Mouse (Mus musculus): ENCODE measurements around the gene Fbxl17.
A peak's percentile ranks its signal among the peaks of the same experiment; 100 is the strongest.

Gene Fbxl17

DNA sequence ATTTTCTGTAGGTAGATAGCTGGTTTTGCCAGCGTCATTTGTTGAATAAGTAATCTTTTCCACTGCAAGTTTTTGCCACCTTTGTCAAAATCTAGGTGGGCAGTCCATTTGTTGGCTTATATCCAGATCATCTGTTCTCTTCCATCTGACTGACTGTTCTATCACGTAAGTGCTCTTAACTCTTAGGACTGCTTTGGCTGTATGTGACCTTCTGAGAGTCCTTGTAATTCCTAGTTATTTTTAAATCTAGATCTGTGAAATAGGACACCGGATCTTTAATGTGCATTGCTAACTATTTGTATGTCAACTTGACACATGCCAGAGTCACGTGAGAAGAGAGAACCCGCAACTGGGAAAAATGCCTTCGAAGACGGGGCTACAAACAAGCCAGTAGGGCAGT lies 37.3 kb downstream of the Fbxl17 start:
- DNase-seq (ENCODE audit: low read depth, low spot score): no peak

DNA sequence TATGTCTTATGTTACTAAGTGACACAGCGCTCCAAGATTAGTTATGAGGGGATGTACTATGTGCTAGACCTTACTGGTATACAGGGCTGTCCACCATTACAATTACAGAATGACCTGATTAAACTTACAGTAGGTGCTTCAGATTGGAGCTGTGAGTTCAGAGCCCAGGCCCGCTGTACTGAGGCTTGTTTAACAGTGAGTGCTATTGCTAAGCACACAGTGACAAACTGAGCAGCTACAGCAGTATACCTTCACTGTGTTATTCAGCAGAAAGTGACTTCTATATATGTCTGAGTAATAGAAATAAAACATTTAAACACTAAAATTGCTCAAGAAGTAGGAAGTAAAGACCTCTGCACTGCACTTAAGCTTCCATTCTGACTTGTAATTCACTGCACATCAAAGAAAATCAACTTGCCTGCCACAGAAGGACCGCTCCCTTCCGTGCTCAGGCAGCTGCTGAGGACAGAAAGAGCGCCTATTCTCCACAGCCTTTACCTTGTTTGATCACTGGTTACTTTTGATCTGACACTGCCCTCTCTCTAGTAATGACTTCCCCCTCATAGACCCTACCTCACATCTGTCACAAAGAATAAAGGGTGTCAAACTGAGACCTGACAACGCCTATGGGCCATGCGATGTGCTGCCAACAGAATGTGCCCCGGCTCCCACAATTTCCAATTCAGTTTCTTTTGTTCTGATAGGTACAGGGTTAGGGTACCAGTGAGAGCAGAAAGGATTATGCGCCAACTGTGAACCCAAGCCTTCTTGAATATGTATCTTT lies 39.9 kb downstream of the Fbxl17 start:
- DNase-seq (ENCODE audit: low read depth, low spot score): no peak

DNA sequence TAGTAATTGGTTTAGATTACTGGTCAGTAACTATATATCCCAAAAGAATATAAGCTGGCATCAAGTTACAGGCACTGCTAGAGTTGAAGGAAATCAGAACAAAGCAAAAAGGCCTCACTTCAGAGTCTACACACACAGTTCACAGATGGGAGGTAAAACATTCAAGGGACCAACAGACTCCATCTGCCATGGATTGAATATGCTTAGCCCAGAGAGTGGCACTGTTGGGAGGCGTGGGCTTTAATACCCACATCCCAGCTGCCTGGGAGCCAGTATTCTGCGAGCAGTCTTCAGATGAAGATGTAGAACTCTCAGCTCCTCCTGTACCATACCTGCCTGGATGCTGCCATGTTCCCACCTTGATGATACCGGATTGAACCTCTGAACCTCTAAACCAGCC lies 41.8 kb downstream of the Fbxl17 start:
- peak; percentile 56 for DNase-seq (ENCODE audit: low read depth, low spot score)

DNA sequence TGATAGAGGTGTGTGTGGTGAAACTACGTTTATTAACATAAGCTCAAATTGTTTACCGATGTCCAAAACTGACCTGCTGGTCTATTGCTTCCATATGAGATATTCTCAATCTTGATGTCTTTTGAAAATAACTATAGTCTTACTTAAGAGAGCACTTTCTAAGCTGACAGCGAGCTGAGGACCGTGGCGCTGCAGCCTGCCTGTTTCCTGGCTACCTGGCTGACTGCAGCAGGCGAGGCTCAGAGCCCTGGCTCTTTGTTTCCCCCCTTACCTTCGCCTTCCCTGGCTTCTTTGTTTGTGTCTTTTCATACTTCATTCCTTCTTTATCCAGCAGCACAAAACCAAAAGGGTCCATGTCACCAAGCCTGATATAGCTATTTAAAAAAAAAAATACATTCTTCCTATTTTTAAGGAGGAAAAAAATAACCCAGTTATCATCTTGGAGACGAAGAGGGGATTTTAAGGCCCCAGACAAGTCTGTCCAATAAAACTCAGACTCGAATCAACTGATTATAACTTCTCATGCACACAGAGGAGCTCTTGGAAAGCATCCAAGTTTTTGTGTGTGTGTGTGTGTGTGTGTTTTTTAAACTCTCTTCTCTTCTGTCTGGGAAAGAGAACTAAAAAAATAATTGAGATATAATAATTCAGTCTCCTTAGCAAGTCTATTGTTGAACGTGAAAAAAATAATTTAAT lies 48.4 kb downstream of the Fbxl17 start:
- peak; percentile 51 for DNase-seq (ENCODE audit: low read depth, low spot score)

DNA sequence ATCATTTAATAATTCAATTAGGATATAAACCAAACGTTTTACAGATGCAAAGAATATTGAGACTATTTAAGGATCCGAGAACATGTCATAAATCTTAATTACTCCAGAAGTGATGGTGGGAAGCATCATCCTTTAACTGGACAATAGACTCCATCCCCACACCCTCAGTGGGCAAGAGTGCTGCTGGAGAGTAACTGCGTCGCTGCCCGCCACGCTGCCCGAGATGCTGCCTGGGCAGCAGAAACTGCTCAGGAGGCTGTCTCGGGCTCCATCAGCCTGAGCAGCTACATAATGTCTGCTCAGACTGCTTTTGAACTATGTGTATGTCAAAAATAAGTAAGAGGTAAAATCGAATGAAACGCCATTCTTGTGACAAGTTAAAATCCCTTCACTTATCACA lies 52.1 kb downstream of the Fbxl17 start:
- DNase-seq (ENCODE audit: low read depth, low spot score): no peak

DNA sequence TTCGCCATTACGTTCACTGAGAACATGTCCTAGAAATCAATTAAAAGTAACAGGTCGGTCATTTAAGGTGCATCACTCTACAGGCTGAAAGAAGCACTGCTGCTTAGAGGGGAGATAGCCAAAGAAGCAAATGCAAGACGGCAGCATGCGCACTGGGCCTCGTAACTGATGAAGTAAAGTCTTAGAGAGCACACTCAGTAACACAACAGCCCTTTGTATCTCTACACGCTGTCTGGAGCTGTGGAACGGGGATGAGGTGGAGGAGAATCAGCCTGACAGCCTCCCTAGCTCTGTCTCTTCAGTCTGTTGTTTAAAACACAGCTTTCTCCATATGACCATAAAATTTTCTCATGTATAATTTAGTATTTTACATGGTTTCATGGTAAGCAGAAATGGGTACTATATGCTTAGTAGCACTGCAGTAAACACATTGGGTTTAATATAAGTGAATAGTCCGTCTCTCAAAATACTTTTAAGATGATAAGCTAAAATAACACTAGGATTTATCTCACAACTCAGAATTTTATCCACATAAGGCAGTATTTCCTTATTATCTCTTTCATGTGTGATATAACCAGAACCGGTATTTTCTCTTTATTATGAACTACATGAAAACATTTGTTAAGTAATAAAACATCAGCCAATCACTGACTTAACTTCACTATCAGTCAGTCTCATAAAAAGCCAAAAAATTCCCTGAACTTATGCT lies 52.7 kb downstream of the Fbxl17 start:
- DNase-seq (ENCODE audit: low read depth, low spot score): no peak

DNA sequence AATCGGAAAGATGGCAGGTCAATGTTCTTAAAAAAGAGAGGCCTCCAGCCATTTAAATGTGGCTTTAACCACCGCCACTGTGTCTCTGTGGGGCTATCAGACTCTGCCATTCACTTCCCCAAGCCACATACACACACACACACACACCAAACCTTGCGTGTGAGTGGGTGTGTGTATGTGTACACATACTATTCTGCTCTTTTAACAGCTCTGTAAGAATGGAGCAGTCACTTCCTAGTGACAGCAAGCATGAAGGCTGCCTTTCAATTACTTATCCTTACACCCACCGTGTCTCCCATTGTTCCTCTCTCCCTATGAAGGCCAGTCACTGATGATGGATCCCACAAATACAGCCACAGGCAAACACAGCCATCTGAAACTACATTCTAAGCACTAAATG lies 54.6 kb downstream of the Fbxl17 start:
- no peak for DNase-seq (ENCODE audit: low read depth, low spot score)

DNA sequence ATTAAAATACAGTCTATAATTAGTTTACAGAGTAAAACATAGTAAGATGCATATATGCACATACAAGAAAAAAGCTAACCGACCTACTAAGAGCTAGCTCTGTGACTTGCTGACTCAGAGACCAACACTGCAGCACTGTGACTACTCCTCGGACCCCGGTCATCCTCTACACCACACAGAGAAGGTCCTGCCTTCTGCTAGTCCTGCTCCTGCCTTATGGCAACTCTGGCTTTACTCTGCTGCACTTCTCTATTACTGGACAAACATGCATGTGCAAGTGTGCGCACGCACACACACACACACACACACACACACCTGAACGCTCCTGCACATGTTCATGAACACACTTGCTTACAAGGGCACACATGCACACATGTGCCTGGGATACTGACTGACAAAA lies 62.4 kb downstream of the Fbxl17 start:
- no peak for DNase-seq (ENCODE audit: low read depth, low spot score)

DNA sequence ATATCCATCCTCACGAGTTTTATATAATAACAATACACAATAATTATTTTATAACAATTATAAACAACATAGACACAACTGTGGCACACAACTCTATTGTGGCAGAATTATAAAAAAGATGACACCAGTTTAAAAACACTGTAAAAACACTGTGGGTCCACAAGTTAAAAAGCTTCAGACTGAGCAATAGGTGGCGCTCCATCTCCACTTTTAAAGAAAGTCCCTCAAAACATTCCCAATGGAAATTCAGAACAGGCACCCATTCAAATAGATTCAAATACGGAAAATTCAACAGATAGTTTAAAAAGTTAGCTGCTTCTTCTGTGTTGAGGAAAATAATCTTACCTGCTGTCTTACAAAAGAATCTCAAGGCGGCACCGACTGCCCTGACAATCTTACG lies 65.7 kb downstream of the Fbxl17 start:
- peak; percentile 76 for DNase-seq (ENCODE audit: low read depth, low spot score)

DNA sequence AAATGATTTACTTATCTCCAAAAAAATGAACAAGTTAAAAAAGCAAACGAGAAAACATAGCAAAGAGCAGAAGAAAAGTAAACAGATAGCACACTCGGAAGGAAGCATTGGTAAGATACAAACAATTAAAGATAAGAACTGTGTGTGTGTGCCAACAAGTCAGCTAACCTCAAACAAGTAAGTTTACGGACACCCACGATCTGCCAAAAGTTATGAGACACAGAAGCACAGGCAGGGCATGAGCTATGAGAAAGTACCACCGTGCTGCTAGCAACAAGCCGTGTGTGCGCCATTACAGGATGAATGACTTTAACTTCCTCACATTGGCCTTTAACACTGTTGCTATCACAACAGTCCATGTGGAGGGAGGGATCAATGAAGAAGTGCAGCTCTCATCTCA lies 68.2 kb downstream of the Fbxl17 start:
- no peak for DNase-seq (ENCODE audit: low read depth, low spot score)

DNA sequence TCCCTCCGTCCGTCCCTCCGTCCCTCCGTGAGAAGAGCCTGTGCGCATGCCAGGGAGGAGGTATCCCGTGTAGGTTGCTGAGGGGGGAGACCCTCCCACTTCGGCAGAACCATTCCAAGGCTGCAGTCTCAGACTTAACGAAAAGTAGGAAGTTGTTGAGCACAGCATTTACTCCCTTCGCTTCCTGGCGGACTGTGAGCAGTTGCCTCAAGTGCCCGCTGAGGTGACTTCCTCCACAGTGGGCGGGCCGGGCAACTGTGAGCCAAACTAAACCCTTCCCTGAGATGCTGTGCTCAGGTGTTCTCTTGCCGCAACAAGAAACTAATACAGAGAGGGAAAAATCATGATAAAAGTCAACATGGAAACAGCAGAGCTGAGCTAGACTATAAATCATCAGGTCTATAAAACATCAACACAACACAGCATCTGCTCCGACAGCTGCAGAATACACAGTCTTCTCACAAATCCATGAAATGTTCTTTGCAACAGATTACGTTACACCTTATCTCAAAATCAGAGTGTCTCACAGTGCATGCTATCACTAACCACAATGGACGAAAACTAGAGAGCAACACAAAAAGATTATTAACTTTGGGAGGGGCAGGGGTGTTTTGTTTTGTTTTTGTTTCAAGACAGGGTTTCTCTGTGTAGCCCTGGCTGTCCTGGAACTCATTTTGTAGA lies 69.3 kb downstream of the Fbxl17 start:
- no peak for DNase-seq (ENCODE audit: low read depth, low spot score)

DNA sequence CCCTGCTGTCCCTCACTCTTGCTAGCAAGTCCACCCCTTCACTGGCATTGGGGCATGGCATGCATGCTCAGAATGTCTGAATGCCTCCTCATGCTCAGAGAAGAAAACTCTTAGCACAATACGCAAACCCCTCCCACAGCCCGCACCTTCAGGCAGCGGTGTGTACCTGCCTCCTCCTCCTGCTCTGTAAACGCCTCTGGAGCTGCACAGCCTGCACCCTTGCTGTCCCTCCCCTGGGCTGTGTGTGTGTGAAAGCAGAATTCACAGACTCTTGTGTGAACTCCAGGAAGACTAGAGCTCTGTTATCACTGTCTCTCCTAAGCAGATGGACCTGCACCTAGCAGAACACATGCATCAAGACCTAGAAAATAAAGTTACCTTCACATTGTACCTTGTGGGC lies 76.0 kb downstream of the Fbxl17 start:
- DNase-seq (ENCODE audit: low read depth, low spot score): no peak

DNA sequence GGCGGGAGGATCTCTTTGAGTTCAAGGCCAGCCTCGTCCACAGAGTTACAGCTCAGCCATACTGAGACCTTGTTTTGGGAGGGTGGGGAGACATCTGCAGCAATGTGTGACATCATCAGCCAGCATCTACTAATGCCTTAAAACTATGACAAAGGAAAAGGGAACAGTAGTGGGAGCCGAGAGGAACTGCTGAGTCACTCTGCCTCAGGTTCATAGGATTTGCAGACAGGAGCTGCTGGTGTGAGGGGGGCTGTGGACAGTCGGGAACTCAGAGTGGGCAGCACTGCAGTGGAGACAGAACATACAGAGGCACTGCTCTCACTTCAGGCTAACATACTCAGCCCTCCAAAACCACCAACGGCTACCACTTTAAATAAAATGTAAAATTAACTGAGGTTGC lies 77.1 kb downstream of the Fbxl17 start:
- DNase-seq (ENCODE audit: low read depth, low spot score): peak; percentile 51

DNA sequence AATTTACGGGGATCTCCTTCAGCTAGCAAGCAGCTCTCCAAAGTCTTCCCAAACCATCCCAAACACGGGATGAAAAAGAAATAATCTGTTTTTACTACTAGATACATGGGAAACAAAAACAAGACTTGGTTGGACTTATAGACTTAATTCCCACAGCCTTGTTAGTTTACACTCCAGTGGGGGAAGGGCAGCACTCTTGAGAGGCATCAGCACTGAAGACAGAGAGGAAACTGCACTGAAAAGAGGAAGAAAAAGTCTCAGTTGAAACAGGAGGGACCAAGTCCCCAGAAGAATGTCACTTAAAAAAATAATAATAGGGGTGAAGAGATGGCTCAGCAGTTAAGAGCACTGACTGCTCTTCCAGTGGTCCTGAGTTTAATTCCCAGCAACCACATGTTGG lies 78.0 kb downstream of the Fbxl17 start:
- no peak for DNase-seq (ENCODE audit: low read depth, low spot score)

DNA sequence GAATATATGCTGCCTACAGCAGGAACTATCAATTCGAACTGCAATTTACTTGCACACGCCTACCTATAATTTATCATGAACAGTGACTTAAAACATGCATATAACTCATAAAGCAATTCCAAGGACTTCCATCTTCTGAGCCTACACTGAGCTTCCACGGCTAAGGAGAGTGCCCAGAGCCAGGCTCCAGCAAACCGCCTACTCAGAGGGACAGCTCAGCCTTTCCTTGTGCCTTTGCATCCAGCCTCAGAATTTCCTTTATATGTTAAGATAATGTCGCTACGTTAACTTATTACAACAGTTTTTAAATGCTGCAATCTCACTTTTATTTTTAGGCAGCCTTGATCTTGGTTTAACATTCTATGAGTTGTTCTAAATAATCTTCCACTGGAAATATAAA lies 80.3 kb downstream of the Fbxl17 start:
- DNase-seq (ENCODE audit: low read depth, low spot score): peak; percentile 57

DNA sequence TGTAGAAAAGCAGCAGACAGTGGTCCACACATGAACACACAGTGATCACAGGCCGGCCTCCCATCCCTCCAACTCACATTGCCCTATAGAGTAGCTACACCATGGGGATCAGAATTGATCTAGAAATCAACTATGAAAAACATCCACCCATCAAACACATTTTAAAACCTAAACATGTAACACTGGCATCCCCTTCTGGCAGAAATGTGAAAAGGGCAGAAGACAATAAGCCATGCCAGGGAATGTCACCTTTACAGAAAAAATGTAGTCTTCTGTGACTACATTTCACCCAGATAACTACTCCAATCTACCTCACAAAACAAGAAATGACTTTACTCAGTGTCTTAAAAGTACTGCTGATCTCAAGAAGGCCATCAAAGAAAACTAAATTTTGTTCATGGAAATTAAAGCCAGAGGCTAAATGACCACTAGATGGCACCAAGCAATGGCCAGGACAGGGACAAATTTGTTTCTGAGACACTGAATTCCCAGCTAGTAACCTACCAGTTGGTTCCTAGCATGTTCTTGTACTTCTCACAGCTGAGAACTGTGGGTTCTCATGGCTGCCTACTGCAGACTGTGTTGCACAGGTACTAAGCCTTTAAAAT lies 85.7 kb downstream of the Fbxl17 start:
- DNase-seq (ENCODE audit: low read depth, low spot score): peak; percentile 61

DNA sequence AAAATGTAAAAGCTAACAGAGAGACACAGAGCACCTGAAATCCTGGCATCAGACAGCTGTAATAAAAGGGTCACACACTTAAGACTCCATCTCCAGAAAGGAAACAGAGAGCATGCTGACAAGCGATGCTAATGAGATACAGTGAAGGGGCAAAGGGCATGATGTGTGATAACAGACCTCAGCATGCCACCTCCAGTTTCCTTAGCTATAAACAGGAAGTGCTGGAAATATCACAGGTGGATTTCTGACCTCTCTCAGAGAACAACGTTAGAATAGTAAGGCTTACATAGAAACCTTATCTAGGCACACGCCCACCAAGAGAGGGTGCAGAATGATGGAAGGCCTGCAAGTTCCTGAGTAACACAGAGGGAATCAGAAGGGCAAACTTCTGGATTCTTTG lies 88.3 kb downstream of the Fbxl17 start:
- DNase-seq (ENCODE audit: low read depth, low spot score): no peak

DNA sequence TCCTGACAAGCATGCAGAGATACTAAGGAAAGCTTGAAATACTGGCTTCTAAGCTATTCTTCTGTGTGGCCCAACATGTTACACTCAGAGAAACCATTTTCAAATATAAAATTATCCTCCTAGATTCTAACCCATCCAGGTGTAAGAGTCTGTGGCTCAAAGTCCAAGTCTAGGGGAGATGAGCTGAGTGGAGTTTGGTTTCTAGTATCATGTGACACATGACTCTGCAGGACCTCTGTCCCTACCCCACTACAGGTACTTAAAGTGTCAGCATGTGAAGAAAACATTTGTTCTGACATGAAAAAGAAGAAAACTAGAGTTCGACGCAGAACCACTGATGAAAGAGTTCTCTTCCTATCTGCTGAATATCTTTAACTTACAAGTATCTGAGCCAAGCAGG lies 89.7 kb downstream of the Fbxl17 start:
- no peak for DNase-seq (ENCODE audit: low read depth, low spot score)

DNA sequence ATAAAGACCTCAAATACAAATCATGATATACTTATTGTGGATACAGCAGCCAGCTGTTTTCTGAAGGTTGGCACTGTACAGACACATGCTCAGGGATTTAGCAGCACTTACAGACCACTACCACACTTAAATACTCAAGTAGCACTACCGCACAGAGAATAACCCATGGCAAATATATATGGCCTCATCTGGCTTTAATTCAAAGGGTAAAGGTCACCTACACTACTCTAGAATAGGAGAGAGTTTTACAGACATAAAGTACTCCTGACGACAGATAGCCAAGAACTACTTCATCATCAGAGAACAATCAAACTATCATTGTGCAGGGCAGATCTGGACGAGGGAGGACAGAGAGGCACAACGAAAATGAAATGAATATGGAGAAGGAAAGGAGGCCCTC lies 93.9 kb downstream of the Fbxl17 start:
- no peak for DNase-seq (ENCODE audit: low read depth, low spot score)

DNA sequence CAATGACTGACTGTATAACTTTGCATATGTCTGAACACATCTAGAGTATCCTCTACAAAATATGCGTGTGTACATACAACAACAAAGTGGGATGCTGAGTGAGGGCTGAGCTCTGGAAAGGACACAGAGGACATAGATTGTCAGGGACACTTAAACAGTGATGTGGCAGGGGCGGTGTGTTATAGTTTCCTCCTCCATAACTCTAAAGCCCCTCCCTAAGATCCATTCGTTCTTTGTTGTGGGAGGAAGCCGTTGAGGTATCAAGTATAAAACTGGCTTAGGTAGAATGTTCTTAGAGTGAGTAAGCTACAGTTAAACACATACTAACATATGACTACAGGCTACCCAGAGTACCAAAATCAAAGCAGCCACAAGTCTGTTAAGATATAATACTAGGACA lies 94.3 kb downstream of the Fbxl17 start:
- DNase-seq (ENCODE audit: low read depth, low spot score): no peak

DNA sequence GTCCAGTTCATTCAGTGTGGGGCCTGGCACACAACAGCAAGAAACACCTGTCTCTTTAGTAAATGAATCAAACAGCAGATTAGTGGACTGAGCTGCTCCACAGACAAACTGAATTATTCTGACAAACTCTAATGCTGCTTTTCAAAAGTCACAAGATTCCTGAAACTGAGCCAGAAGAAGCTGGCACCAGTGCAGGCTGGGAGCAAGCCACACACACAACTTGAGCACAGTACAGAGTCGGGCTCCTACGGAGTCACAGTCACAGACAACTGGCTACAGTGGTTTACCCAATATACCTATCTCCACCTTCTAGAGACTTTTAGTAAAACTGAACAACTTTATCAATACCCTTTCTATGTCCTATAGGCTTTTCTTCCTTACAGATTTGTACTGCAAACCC lies 94.8 kb downstream of the Fbxl17 start:
- peak; percentile 28 for DNase-seq (ENCODE audit: low read depth, low spot score)
